ENCODE assay signal across 8 mouse cellular contexts in genomic region chr12:30050235-30050634, GRCm38 (mm10).
DNase-seq lines count a peak whose midpoint lies in the region; ATAC-seq and TF ChIP-seq lines count a peak whose summit lies in the region.

No protein-coding gene starts in this region.

- H3K27ac ChIP-seq in intestine, postnatal 0 days (ENCODE audit: low read depth, low read length), result no peak overlapping the region
- no peak overlapping the region for H3K27ac ChIP-seq in intestine, embryonic 16.5 days (ENCODE audit: low read length)

- H3K9ac ChIP-seq in intestine, postnatal 0 days (ENCODE audit: low read depth, low read length), result no peak overlapping the region
- H3K9ac ChIP-seq in intestine, embryonic 16.5 days (ENCODE audit: low read depth, low read length), result no peak overlapping the region

- TF ChIP-seq CTCF in intestine, postnatal 0 days (IDR thresholded peaks at IDR 0.05; ENCODE audit: low read depth), result peak; percentile 89

- peak; percentile 33 for DNase-seq in Muller cell, postnatal 12 days (ENCODE audit: inconsistent ontology term)
- DNase-seq in cerebellum, adult 9-10 months, result peak; percentile 55
- peak; percentile 35 for DNase-seq in gastrocnemius, postnatal 14 days
- DNase-seq in left cerebral cortex, postnatal 36 days (ENCODE audit: low spot score in 2 of 2), result peak; percentile 53 to 54
- peak; percentile 70 for DNase-seq in retina, embryonic 14.5 days (ENCODE audit: low spot score)
- no peak for DNase-seq in spleen, adult 12 weeks (ENCODE audit: low spot score)

- H3K27me3 ChIP-seq in intestine, postnatal 0 days (replicated peaks; ENCODE audit: control insufficient read depth, insufficient read depth, low read length), result no peaks in the 10 kb centered on the region
- H3K27me3 ChIP-seq in intestine, embryonic 16.5 days (replicated peaks; ENCODE audit: control insufficient read depth, insufficient read depth, low read length), result no peaks in the 10 kb centered on the region

- no peaks in the 10 kb centered on the region for H3K9me3 ChIP-seq in intestine, postnatal 0 days (ENCODE audit: control insufficient read depth)
- H3K9me3 ChIP-seq in intestine, embryonic 16.5 days (ENCODE audit: control insufficient read depth, low read length), result no peaks in the 10 kb centered on the region

- no peak overlapping the region for H3K4me2 ChIP-seq in intestine, postnatal 0 days (replicated peaks; ENCODE audit: low read depth)
- H3K4me2 ChIP-seq in intestine, embryonic 16.5 days (ENCODE audit: low read depth, low read length), result no peak overlapping the region

- intact Hi-C loops in gastrocnemius, postnatal 14 days (cut with DNase I; ENCODE audit: low total_unique reads), result loop anchor here (5.0 to 10.0 kb wide), 3 partner anchors 75 to 522 kb away; no protein-coding TSS in a partner anchor
- intact Hi-C loops in left cerebral cortex, postnatal 36 days (cut with DNase I), result loop anchor here (2.0 to 10.0 kb wide), 4 partner anchors 75 to 529 kb away; partner anchors contain the start of gene Sntg2

- no peak overlapping the region for H3K4me3 ChIP-seq in intestine, postnatal 0 days (ENCODE audit: low read depth, low read length)
- H3K4me3 ChIP-seq in intestine, embryonic 16.5 days (ENCODE audit: low read length), result no peak overlapping the region

- ATAC-seq in intestine, postnatal 0 days, result no peak
- ATAC-seq in intestine, embryonic 16.5 days, result no peak

- H3K4me1 ChIP-seq in intestine, postnatal 0 days (replicated peaks; ENCODE audit: control insufficient read depth, insufficient read depth, low read length), result no peaks in the 10 kb centered on the region
- no peaks in the 10 kb centered on the region for H3K4me1 ChIP-seq in intestine, embryonic 16.5 days (ENCODE audit: control insufficient read depth, insufficient read depth, low read length)

- WGBS in intestine, postnatal 0 days, result 16% methylated on average over 4 of the region's 4 CpGs
- WGBS in intestine, embryonic 16.5 days, result 19% methylated on average over 4 of the region's 4 CpGs

- H3K36me3 ChIP-seq in intestine, postnatal 0 days (ENCODE audit: control insufficient read depth, insufficient read depth), result no peaks in the 10 kb centered on the region
- no peaks in the 10 kb centered on the region for H3K36me3 ChIP-seq in intestine, embryonic 16.5 days (ENCODE audit: control insufficient read depth, insufficient read depth, low read length)
